Mouse (Mus musculus): Measurements from ENCODE around the gene Flt3. TPM values are rescaled to one million over a fixed set of nuclear protein-coding genes. Genes with fewer than 3 reads are reported as not detected.
A peak's percentile ranks its signal among the peaks of the same experiment; 100 is the strongest.

Gene Flt3
- polyA plus RNA-seq, 1 experiment = 0.78 TPM

GRCm38 (mm10) chr5:147340741-147341414, 59.4 kb downstream of the Flt3 start:
- Histone ChIP-seq H3K27me3 (replicated peaks; ENCODE audit: control insufficient read depth, insufficient read depth, low read length) (no peaks in the 10 kb centered on the region), H3K4me1 (ENCODE audit: control insufficient read depth, insufficient read depth, low read length) (no peaks in the 10 kb centered on the region), H3K27ac (ENCODE audit: insufficient read depth, low read depth, low read length) (no peak overlapping the region), H3K4me3 (ENCODE audit: insufficient read depth, low read depth, low read length) (no peak overlapping the region), H3K36me3 (ENCODE audit: control insufficient read depth, insufficient read depth, low read length) (no peaks in the 10 kb centered on the region)
- TF ChIP-seq POLR2A (IDR thresholded peaks at IDR 0.05; ENCODE audit: low read depth, low read length) (no peak), CTCF (conservative IDR thresholded peaks at IDR 0.05; ENCODE audit: insufficient read depth, insufficient read length, low read depth, low read length) (no peak)
- peak; percentile 25 for DNase-seq
- 26% methylated on average over 13 of the region's 13 CpGs for WGBS

DNA sequence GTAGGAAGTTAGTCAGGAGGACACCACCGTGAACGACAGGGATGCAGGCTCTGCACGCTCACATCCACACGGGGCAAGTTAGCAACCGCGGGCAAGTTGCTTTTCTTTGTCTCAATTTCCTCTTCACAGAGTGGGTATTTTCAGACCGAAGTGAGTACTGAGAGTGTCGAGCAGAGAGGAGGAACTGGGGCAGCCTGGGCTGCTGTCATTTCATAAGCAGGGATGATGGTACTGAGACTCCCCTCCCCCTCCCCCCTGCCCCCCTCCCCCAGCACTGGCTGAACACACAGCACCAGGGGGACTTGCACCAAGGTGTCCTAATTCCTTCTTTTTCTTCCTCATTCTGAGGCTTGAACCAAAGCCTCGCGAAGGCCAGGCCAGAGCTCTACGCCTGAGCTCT, 60.7 kb downstream of the Flt3 start:
- Histone ChIP-seq H3K36me3 (ENCODE audit: control insufficient read depth, insufficient read depth, low read length) (no peaks in the 10 kb centered on the region), H3K4me1 (ENCODE audit: control insufficient read depth, insufficient read depth, low read length) (no peaks in the 10 kb centered on the region)

DNA sequence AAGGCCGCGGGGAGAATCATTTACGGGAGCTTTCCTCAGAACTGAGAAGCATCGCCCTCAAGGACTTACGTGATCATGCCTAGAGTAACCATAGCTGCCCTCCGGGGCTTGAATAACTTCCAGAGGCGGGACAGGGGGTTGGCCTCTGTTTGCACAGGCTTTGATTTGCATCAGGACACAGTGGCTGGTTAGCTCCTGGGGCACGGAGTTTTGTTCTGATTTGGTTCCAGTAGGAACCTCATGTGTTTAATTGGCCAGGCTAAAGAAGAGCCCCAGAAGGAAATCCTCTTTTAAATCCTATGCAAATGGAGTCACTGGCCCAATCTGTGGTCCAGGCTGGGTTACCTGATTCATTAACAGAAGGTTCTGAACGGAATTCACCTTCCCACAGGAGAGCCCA, 61.3 kb downstream of the Flt3 start:
- no peaks in the 10 kb centered on the region for H3K36me3 ChIP-seq (ENCODE audit: control insufficient read depth, insufficient read depth, low read length)

More for the DNA sequence above, 60.7 kb downstream of the Flt3 start:
- Histone ChIP-seq H3K4me3 (ENCODE audit: insufficient read depth, low read depth, low read length) (no peak overlapping the region), H3K27ac (ENCODE audit: insufficient read depth, low read depth, low read length) (no peak overlapping the region), H3K27me3 (replicated peaks; ENCODE audit: control insufficient read depth, insufficient read depth, low read length) (no peaks in the 10 kb centered on the region)
- 89% methylated on average over 11 of the region's 11 CpGs for WGBS
- no peak for DNase-seq
- TF ChIP-seq POLR2A (IDR thresholded peaks at IDR 0.05; ENCODE audit: low read depth, low read length) = no peak
- TF ChIP-seq CTCF (conservative IDR thresholded peaks at IDR 0.05; ENCODE audit: insufficient read depth, insufficient read length, low read depth, low read length) = no peak

DNA sequence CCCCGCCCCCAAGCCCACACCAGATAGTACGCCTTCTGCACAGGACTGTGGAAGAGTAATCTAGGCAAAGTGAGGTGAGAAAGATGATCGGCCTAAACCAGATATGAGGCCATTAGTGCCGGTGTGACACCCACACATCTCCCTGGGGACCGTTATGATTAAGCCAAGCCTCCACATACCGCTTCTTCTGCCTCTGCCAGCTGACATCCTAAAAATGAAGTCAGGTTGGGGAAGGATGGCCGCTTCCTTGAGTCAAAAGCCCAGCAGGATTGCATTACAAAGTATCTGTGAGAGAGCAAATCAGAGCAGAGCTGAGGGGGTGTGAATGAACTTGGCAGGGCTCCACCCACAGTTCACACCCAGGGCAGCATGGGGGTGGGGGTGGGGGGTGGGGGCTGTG, 67.6 kb downstream of the Flt3 start:
- H3K27ac ChIP-seq (ENCODE audit: insufficient read depth, low read depth, low read length) = no peak overlapping the region
- H3K27me3 ChIP-seq (replicated peaks; ENCODE audit: control insufficient read depth, insufficient read depth, low read length) = no peaks in the 10 kb centered on the region
- H3K4me1 ChIP-seq (ENCODE audit: control insufficient read depth, insufficient read depth, low read length) = no peaks in the 10 kb centered on the region
- H3K36me3 ChIP-seq (ENCODE audit: control insufficient read depth, insufficient read depth, low read length) = no peaks in the 10 kb centered on the region
- no peak overlapping the region for H3K4me3 ChIP-seq (ENCODE audit: insufficient read depth, low read depth, low read length)
- no peak for DNase-seq
- 16% methylated on average over 7 of the region's 7 CpGs for WGBS
- TF ChIP-seq POLR2A (IDR thresholded peaks at IDR 0.05; ENCODE audit: low read depth, low read length) = no peak
- no peak for TF ChIP-seq CTCF (conservative IDR thresholded peaks at IDR 0.05; ENCODE audit: insufficient read depth, insufficient read length, low read depth, low read length)

More for the DNA sequence above, 61.3 kb downstream of the Flt3 start:
- Histone ChIP-seq H3K4me3 (ENCODE audit: insufficient read depth, low read depth, low read length) (no peak overlapping the region), H3K27me3 (replicated peaks; ENCODE audit: control insufficient read depth, insufficient read depth, low read length) (no peaks in the 10 kb centered on the region), H3K4me1 (ENCODE audit: control insufficient read depth, insufficient read depth, low read length) (no peaks in the 10 kb centered on the region), H3K27ac (ENCODE audit: insufficient read depth, low read depth, low read length) (no peak overlapping the region)
- WGBS = 60% methylated on average over 9 of the region's 9 CpGs
- no peak for DNase-seq
- TF ChIP-seq CTCF (conservative IDR thresholded peaks at IDR 0.05; ENCODE audit: insufficient read depth, insufficient read length, low read depth, low read length) (no peak), POLR2A (IDR thresholded peaks at IDR 0.05; ENCODE audit: low read depth, low read length) (no peak)

- H3K36me3 ChIP-seq (ENCODE audit: control insufficient read depth, insufficient read depth, low read length) = no peaks in the 10 kb centered on the region
- WGBS = 35% methylated on average over 2 of the region's 2 CpGs
- no peaks in the 10 kb centered on the region for H3K4me1 ChIP-seq (ENCODE audit: control insufficient read depth, insufficient read depth, low read length)
- no peak overlapping the region for H3K27ac ChIP-seq (ENCODE audit: insufficient read depth, low read depth, low read length)
- no peak overlapping the region for H3K4me3 ChIP-seq (ENCODE audit: insufficient read depth, low read depth, low read length)
- peak; percentile 35 for DNase-seq
- no peaks in the 10 kb centered on the region for H3K27me3 ChIP-seq (replicated peaks; ENCODE audit: control insufficient read depth, insufficient read depth, low read length)
- TF ChIP-seq POLR2A (IDR thresholded peaks at IDR 0.05; ENCODE audit: low read depth, low read length) (no peak), CTCF (conservative IDR thresholded peaks at IDR 0.05; ENCODE audit: insufficient read depth, insufficient read length, low read depth, low read length) (peak; percentile 63)
Observed at GRCm38 (mm10) chr5:147331547-147331946, 68.7 kb downstream of the Flt3 start.

GRCm38 (mm10) chr5:147329946-147330345, 70.3 kb downstream of the Flt3 start:
- Histone ChIP-seq H3K4me3 (ENCODE audit: insufficient read depth, low read depth, low read length) (no peak overlapping the region), H3K4me1 (ENCODE audit: control insufficient read depth, insufficient read depth, low read length) (no peaks in the 10 kb centered on the region), H3K36me3 (ENCODE audit: control insufficient read depth, insufficient read depth, low read length) (no peaks in the 10 kb centered on the region), H3K27ac (ENCODE audit: insufficient read depth, low read depth, low read length) (no peak overlapping the region), H3K27me3 (replicated peaks; ENCODE audit: control insufficient read depth, insufficient read depth, low read length) (no peaks in the 10 kb centered on the region)
- DNase-seq = no peak
- WGBS = 84% methylated on average over 11 of the region's 11 CpGs
- no peak for TF ChIP-seq CTCF (conservative IDR thresholded peaks at IDR 0.05; ENCODE audit: insufficient read depth, insufficient read length, low read depth, low read length)
- no peak for TF ChIP-seq POLR2A (IDR thresholded peaks at IDR 0.05; ENCODE audit: low read depth, low read length)

GRCm38 (mm10) chr5:147327636-147328035, 72.7 kb downstream of the Flt3 start:
- no peaks in the 10 kb centered on the region for H3K36me3 ChIP-seq (ENCODE audit: control insufficient read depth, insufficient read depth, low read length)
- no peak overlapping the region for H3K27ac ChIP-seq (ENCODE audit: insufficient read depth, low read depth, low read length)
- no peak overlapping the region for H3K4me3 ChIP-seq (ENCODE audit: insufficient read depth, low read depth, low read length)
- TF ChIP-seq POLR2A (IDR thresholded peaks at IDR 0.05; ENCODE audit: low read depth, low read length) (no peak), CTCF (conservative IDR thresholded peaks at IDR 0.05; ENCODE audit: insufficient read depth, insufficient read length, low read depth, low read length) (no peak)
- no peak for DNase-seq
- 89% methylated on average over 5 of the region's 5 CpGs for WGBS
- H3K27me3 ChIP-seq (replicated peaks; ENCODE audit: control insufficient read depth, insufficient read depth, low read length) = no peaks in the 10 kb centered on the region
- H3K4me1 ChIP-seq (ENCODE audit: control insufficient read depth, insufficient read depth, low read length) = no peaks in the 10 kb centered on the region

Measured in kidney, adult 2 months (tissue).